Mouse (Mus musculus): ENCODE data around the gene Cyp3a25. TPM values are rescaled to one million over a fixed set of nuclear protein-coding genes. Genes with fewer than 3 reads are reported as not detected.

The Cyp3a25 gene
- total RNA-seq (2023) = not detected in 2 replicates

GRCm38 (mm10) chr5:146009509-146009908 lies at the start of gene Cyp3a25:
TSS of gene Cyp3a25 (minus strand) at chr5:146009618.

Other genes with a start within 250 kb of the Cyp3a25 start
- not detected in 2 replicates for gene Cyp3a44, start 203.7 kb downstream of the Cyp3a25 start, total RNA-seq (2023)
- not detected in 2 replicates for gene Cyp3a11, start 129.7 kb downstream of the Cyp3a25 start, total RNA-seq (2023)
- gene Cyp3a59, start 69.6 kb upstream of the Cyp3a25 start, total RNA-seq (2023) = not detected in 2 replicates
- gene Gm5565, start 150.9 kb upstream of the Cyp3a25 start, total RNA-seq (2023) = not detected in 2 replicates
- gene Gm6309, start 161.1 kb upstream of the Cyp3a25 start, total RNA-seq (2023) = not detected in 2 replicates
- gene 1700001J03Rik, start 175.7 kb upstream of the Cyp3a25 start, total RNA-seq (2023) = 0.85 TPM in 1 of 2 replicates, not detected in the other
- gene Rnf6, start 211.9 kb upstream of the Cyp3a25 start, total RNA-seq (2023) = 43.9 and 50.9 TPM in 2 replicates
- gene Cdk8, start 221.6 kb upstream of the Cyp3a25 start, total RNA-seq (2023) = 17.3 and 23.2 TPM in 2 replicates

All from neutrophil, adult 65 days (primary cell).